ENCODE assay signal across 18 mouse cellular contexts in the genomic region with DNA sequence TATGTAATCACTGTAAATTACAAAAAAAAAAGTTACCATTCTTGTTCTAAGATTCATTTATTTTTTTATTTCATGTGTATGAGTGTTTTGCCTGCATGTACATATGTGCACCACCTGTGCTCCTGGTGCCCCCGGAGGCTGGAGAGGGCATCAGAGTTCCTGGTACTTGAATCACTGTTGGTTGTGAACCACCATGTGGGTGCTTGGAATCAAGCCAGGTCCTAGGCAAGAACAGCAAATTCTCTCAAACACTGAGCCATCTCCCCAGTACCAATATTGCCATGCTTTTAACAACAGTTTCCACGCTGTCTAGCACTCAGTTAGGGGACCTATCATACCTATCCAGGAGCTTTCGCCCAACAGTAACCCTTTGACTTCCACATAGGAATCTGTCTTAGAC.
DNase-seq lines count a peak whose midpoint lies in the region; ATAC-seq and TF ChIP-seq lines count a peak whose summit lies in the region.
"Had no signal": no experiment of that assay in that cellular context is flagged by ENCODE, and none has a peak within 500 bp of the region (broad histone marks: within the 10 kb centered on the region; RNA-seq: fewer than 3 reads in every experiment).

No protein-coding gene starts in this region.

- no peaks in the 10 kb centered on the region for H3K9me3 ChIP-seq in hindbrain, postnatal 0 days (ENCODE audit: low read length)
- H3K9me3 ChIP-seq in hindbrain, embryonic 10.5 days = no peaks in the 10 kb centered on the region
- no peaks in the 10 kb centered on the region for H3K9me3 ChIP-seq in MEL (replicated peaks; ENCODE audit: insufficient read depth, low read length)
- H3K9me3 ChIP-seq: embryonic facial prominence, embryonic 12.5 days; heart, embryonic 13.5 days; hindbrain, embryonic 13.5 days; intestine, embryonic 15.5 days had no signal

- no peaks in the 10 kb centered on the region for H3K27me3 ChIP-seq in hindbrain, postnatal 0 days (ENCODE audit: insufficient read depth, low read length)
- H3K27me3 ChIP-seq in hindbrain, embryonic 10.5 days (ENCODE audit: insufficient read depth, poor library complexity, severe bottlenecking) = no peaks in the 10 kb centered on the region
- H3K27me3 ChIP-seq in MEL (ENCODE audit: control insufficient read depth in 1 of 2, insufficient read depth in 2 of 2, low read length in 2 of 2) = no peaks in the 10 kb centered on the region
- H3K27me3 ChIP-seq: CH12.LX; embryonic facial prominence, embryonic 12.5 days; heart, embryonic 13.5 days; hindbrain, embryonic 13.5 days; intestine, embryonic 15.5 days had no signal

- TF ChIP-seq EP300 in MEL (IDR thresholded peaks at IDR 0.05; ENCODE audit: low read depth in 1 of 2, low read length in 2 of 2) = no peak

- TF ChIP-seq CTCF in hindbrain, postnatal 0 days (IDR thresholded peaks at IDR 0.05; ENCODE audit: low read depth) = no peak
- no peak for TF ChIP-seq CTCF in MEL (IDR thresholded peaks at IDR 0.05 in 2 of 3, conservative IDR thresholded peaks at IDR 0.05 in 1 of 3; ENCODE audit: control insufficient read depth in 1 of 3, insufficient read depth in 1 of 3, low read depth in 2 of 3, low read length in 3 of 3, poor library complexity in 1 of 3, severe bottlenecking in 1 of 3)
- no peak for TF ChIP-seq CTCF in brain, embryonic 14.5 days (IDR thresholded peaks at IDR 0.05; ENCODE audit: borderline replicate concordance, extremely low read depth, insufficient read depth, insufficient read length)

- no peak for ATAC-seq in hindbrain, postnatal 0 days
- ATAC-seq: forebrain, postnatal 0 days; intestine, embryonic 15.5 days had no signal

- no peak overlapping the region for H3K4me3 ChIP-seq in hindbrain, postnatal 0 days (ENCODE audit: low read length)
- no peak overlapping the region for H3K4me3 ChIP-seq in hindbrain, embryonic 10.5 days
- no peak overlapping the region for H3K4me3 ChIP-seq in MEL (ENCODE audit: control insufficient read depth in 1 of 2, insufficient read depth in 1 of 2, low read depth in 2 of 2, low read length in 2 of 2)
- H3K4me3 ChIP-seq: embryonic facial prominence, embryonic 12.5 days; heart, embryonic 13.5 days; hindbrain, embryonic 13.5 days; intestine, embryonic 15.5 days had no signal

- 85% methylated on average over 3 of the region's 3 CpGs for WGBS in hindbrain, postnatal 0 days
- 87% methylated on average over 3 of the region's 3 CpGs for WGBS in hindbrain, embryonic 10.5 days

- no peak for TF ChIP-seq POLR2A in MEL (IDR thresholded peaks at IDR 0.05; ENCODE audit: control insufficient read depth in 1 of 2, insufficient read depth in 1 of 2, low read depth in 1 of 2, low read length in 2 of 2, poor library complexity in 1 of 2)
- no peak for TF ChIP-seq POLR2A in brain, embryonic 14.5 days (IDR thresholded peaks at IDR 0.05; ENCODE audit: borderline replicate concordance, extremely low read depth, insufficient read depth, insufficient read length, poor library complexity, severe bottlenecking)

- no peak overlapping the region for H3K4me2 ChIP-seq in hindbrain, postnatal 0 days (ENCODE audit: low read depth, low read length)
- H3K4me2 ChIP-seq: embryonic facial prominence, embryonic 12.5 days; heart, embryonic 13.5 days; hindbrain, embryonic 13.5 days; intestine, embryonic 15.5 days had no signal

- no peak overlapping the region for H3K9ac ChIP-seq in hindbrain, postnatal 0 days (replicated peaks; ENCODE audit: low read length)
- H3K9ac ChIP-seq in MEL (ENCODE audit: control insufficient read depth, low read depth, low read length, poor library complexity, severe bottlenecking) = no peak overlapping the region
- H3K9ac ChIP-seq: embryonic facial prominence, embryonic 12.5 days; forebrain, postnatal 0 days; heart, embryonic 13.5 days; hindbrain, embryonic 13.5 days; intestine, embryonic 15.5 days had no signal

- H3K36me3 ChIP-seq in hindbrain, postnatal 0 days (ENCODE audit: insufficient read depth, low read length) = no peaks in the 10 kb centered on the region
- H3K36me3 ChIP-seq in hindbrain, embryonic 10.5 days = no peaks in the 10 kb centered on the region
- peaks cover 0 to 3% of the 10 kb centered on the region in 2 experiments; a peak in 1 of 4 replicates for H3K36me3 ChIP-seq in MEL (ENCODE audit: control insufficient read depth in 1 of 2, insufficient read depth in 2 of 2, low read length in 2 of 2)
- H3K36me3 ChIP-seq: embryonic facial prominence, embryonic 12.5 days; heart, embryonic 13.5 days; hindbrain, embryonic 13.5 days; intestine, embryonic 15.5 days had no signal

- no peaks in the 10 kb centered on the region for H3K79me2 ChIP-seq in MEL (ENCODE audit: control insufficient read depth, insufficient read depth, low read length, poor library complexity)

- peak; percentile 35 to 51 for DNase-seq in cerebellum, postnatal 10 days
- DNase-seq in cerebellum, postnatal 36 days = no peak
- DNase-seq in hindbrain, postnatal 0 days (ENCODE audit: low spot score) = peak; percentile 20
- no peak for DNase-seq in hindbrain, embryonic 10.5 days (ENCODE audit: low spot score)
- peak; percentile 26 for DNase-seq in MEL (ENCODE audit: low read depth, low spot score)
- DNase-seq in brain, embryonic 14.5 days (ENCODE audit: low read depth) = peak; percentile 12
- DNase-seq in retina, embryonic 14.5 days (ENCODE audit: low spot score) = no peak
- DNase-seq: cerebellum, adult 11-12 months; cerebellum, adult 9-10 months; forebrain, postnatal 0 days; gastrocnemius, postnatal 25 days; heart, postnatal 4 days; kidney, adult 18-20 months had no signal

- H3K4me1 ChIP-seq in hindbrain, postnatal 0 days (ENCODE audit: insufficient read depth, low read length) = no peaks in the 10 kb centered on the region
- peaks cover 9% of the 10 kb centered on the region for H3K4me1 ChIP-seq in hindbrain, embryonic 10.5 days (replicated peaks)
- no peaks in the 10 kb centered on the region for H3K4me1 ChIP-seq in MEL (ENCODE audit: control insufficient read depth in 1 of 2, insufficient read depth in 2 of 2, low read length in 2 of 2)
- H3K4me1 ChIP-seq: embryonic facial prominence, embryonic 12.5 days; heart, embryonic 13.5 days had no signal

- H3K27ac ChIP-seq in hindbrain, postnatal 0 days = no peak overlapping the region
- no peak overlapping the region for H3K27ac ChIP-seq in hindbrain, embryonic 10.5 days
- no peak overlapping the region for H3K27ac ChIP-seq in MEL (ENCODE audit: control insufficient read depth, low read depth, low read length)
- H3K27ac ChIP-seq: embryonic facial prominence, embryonic 12.5 days; heart, embryonic 13.5 days; hindbrain, embryonic 13.5 days; intestine, embryonic 15.5 days had no signal

- TF ChIP-seq RAD21 in MEL (IDR thresholded peaks at IDR 0.05; ENCODE audit: low read depth, low read length) = no peak

TF ChIP-seq in MEL, 35 proteins besides CTCF, POLR2A, EP300 and RAD21:
- TF ChIP-seq POLR2AphosphoS2 (IDR thresholded peaks at IDR 0.05; ENCODE audit: low read length) (no peak), TAL1 (IDR thresholded peaks at IDR 0.05; ENCODE audit: low read length) (no peak), ZMIZ1 (IDR thresholded peaks at IDR 0.05; ENCODE audit: low read depth, low read length) (no peak), MEF2A (IDR thresholded peaks at IDR 0.05; ENCODE audit: extremely low read depth, insufficient replicate concordance, low read depth, low read length, poor library complexity, severe bottlenecking) (no peak), E2F4 (IDR thresholded peaks at IDR 0.05; ENCODE audit: borderline replicate concordance, low read depth, low read length) (no peak), GATA1 (IDR thresholded peaks at IDR 0.05; ENCODE audit: low read depth, low read length) (no peak), BHLHE40 (IDR thresholded peaks at IDR 0.05; ENCODE audit: borderline replicate concordance, low read depth, low read length) (no peak), ETS1 (IDR thresholded peaks at IDR 0.05; ENCODE audit: low read depth, low read length) (no peak), MXI1 (IDR thresholded peaks at IDR 0.05; ENCODE audit: low read depth, low read length) (no peak), RCOR1 (IDR thresholded peaks at IDR 0.05; ENCODE audit: low read depth, low read length) (no peak), MAZ (IDR thresholded peaks at IDR 0.05; ENCODE audit: low read depth, low read length) (no peak), TBP (IDR thresholded peaks at IDR 0.05; ENCODE audit: low read depth, low read length) (no peak), MAFK (IDR thresholded peaks at IDR 0.05; ENCODE audit: borderline replicate concordance, low read depth, low read length) (no peak), NELFE (IDR thresholded peaks at IDR 0.05; ENCODE audit: low read depth, low read length) (no peak), CHD1 (IDR thresholded peaks at IDR 0.05; ENCODE audit: low read depth, low read length) (no peak), SIN3A (IDR thresholded peaks at IDR 0.05; ENCODE audit: low read length) (no peak), ZNF384 (IDR thresholded peaks at IDR 0.05; ENCODE audit: low read depth, low read length) (no peak), KAT2A (conservative IDR thresholded peaks at IDR 0.05; ENCODE audit: low read depth, low read length) (no peak), CHD2 (IDR thresholded peaks at IDR 0.05; ENCODE audit: low read length) (no peak)

Comparison
In these comparisons a context has a peak if more than half of its experiments do, and no peak if none do; other contexts are left out.
1. DNase-seq: peak in cerebellum, postnatal 10 days (2 of 2), hindbrain, postnatal 0 days (single experiment), MEL (single experiment) and brain, embryonic 14.5 days (single experiment); none in cerebellum, postnatal 36 days (0 of 2), hindbrain, embryonic 10.5 days (single experiment) and retina, embryonic 14.5 days (single experiment).